Mouse (Mus musculus): ENCODE results near the gene Gm14685.
A peak's percentile ranks its signal among the peaks of the same experiment; 100 is the strongest.
"Not testable (repeated sequence)": the region's sequence is repeated elsewhere in the genome, so short reads cannot be mapped to it uniquely, and the experiment has no call there.

Gm14685 gene

DNA sequence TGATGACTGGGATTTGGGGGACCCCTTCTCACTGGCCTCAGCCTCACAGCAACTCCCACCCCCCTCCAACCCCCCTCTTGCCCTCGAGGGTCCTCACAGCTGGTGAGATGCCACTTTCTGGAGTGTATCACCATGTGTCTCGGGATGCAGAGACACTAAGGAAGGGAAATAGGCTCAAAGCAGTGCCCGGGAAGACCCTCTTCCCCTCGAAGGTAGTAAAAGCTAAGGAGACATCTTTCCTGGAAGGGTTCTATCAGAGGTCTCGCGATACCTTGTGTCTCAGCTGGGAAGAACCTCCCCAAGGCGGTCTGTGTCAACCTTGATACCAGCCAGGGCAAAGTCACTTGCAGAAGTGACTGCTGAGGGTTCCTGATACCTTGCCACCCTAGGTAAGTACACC is at the start of gene Gm14685:
TSS of gene Gm14685 (plus strand) at position 301 of the 400 bp plus-strand sequence.
- DNase-seq = not testable (repeated sequence)

DNA sequence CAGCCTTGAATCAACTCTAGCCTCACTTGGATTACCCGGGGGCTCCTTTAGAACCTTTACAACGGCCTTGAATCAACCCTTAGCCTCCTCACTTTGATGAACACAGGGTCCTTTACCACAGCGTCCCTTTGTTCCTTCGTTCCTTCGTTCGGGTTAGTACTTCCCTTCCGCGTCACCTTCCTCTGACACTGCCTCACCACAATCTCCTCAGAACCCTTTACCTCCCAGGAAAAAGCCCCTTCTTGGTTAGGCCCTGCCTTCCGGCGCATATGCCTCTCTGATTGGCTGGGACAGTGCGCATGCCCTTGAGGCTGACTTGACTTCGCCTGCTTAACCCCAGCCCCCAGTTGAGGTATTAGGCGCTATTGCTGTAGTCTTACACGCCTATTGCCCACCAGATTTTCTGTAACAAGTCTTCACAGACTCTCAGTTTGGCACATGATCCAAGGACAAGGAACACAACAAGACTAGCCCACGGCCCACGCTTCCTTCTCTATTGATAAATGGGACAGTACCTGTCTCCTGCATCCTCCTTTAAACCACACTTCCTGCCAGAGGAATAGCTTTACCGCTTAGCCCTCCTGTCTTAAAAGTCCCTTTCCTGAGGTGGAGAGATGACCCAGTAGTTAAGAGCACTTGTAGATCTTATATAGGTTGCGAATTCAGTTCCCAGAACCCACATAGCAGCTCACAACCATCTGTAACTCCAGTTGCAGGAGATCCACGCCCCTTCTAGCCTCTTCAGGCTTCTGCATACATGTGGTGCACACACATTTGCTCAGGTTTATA is 34.4 kb upstream of the Gm14685 start, which contains the start of gene Xlr4a:
TSS of gene Xlr4a (minus strand) at position 212 of the 789 bp plus-strand sequence.
- not testable (repeated sequence) for DNase-seq

DNA sequence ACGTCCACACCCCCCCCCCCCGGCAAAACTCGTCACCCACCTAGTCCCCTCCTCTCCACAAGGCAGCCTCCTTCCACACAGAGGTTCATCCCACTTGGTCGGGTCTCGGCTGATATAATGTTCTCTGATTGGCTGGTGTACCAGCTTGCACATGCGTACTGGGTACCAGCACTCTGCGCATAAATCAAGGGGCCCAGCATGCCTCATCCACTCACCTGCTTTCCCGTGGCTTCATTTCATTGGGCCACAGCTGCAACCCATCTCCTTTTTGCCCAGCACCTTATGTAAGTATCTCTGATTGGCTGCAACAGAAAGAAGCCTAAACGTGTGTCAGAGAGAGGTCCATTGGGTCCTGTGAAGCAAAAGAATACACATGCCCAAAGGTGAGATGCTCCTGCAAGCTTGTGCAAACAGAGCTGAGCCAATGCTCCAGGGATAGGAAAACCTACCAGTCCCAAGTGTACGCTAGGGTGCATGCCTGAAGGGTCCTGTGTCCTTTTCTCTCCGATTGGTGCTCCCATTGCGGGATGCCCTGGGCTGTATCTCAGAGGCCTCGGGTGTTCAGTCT is 19.8 kb upstream of the Gm14685 start, which contains the start of gene Xlr3a:
TSS of gene Xlr3a (minus strand) at position 155 of the 568 bp plus-strand sequence.
- peak; percentile 3 for DNase-seq

DNA sequence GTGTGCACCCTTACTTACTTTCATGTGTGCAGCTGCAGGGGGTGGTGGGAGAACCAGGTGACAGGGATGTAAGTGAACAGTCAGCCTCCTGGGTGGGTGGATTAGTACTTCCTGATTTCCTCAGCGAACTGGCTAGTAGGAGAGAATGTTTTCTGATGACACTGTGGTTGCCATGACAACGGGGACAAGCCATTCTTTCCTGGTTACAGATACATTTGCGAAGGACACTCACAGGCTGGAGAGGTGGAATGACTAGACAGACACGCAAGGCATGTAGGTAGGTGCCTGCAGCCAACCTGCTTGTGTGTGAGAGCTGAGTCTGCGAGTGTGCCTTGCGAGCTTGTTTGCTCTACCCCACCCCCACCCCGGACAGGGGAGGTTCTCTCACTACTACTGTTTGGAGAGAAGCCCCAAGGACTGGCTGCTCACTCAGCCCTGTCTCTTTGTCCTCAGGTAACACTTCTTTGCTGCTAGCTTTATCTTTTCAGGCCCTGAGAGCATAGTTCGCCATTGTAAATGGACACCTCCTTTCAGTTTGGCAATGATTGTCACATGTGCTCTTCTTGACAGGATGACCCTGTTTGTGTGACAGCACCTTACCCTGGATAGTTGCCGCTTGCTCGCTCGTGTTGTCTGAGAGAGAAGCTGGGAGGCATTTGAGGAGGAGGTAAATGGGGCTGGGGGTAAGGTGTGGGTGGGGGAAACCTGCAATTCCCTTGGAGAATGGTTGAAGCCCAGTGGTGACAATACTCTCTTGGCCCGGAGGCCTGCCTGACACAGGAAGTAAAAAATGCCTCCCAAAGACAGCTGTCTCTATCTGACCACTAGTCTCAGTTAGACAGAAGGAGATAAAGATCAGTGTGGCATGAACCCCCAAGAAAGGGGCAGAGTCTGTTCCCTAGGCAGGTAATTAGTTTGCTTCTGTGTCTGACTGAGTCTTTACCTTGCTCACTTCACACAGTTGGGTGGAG is 6.3 kb downstream of the Gm14685 start:
- not testable (repeated sequence) for DNase-seq

DNA sequence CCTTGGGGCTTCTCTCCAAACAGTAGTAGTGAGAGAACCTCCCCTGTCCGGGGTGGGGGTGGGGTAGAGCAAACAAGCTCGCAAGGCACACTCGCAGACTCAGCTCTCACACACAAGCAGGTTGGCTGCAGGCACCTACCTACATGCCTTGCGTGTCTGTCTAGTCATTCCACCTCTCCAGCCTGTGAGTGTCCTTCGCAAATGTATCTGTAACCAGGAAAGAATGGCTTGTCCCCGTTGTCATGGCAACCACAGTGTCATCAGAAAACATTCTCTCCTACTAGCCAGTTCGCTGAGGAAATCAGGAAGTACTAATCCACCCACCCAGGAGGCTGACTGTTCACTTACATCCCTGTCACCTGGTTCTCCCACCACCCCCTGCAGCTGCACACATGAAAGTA is 26.4 kb downstream of the Gm14685 start:
- DNase-seq = not testable (repeated sequence)

DNA sequence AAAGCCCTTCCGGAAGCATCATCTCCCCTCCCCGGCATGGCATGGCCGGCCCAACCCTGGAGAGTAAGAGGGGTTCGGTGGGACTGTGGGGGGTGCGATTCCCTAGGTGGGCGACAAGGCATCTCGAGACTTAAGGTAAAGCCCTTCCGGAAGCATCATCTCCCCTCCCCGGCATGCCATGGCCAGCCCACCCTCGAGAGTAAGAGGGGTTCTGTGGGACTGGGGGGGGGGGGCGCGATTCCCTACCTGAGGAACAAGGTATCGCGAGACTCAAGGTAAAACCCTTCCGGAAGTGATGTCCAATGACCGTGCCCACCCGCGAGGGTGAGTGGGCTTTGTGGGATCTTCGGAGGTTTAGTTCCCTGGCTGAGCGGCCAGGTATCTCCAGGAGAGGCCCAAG is 31.6 kb downstream of the Gm14685 start, which contains the start of gene Xlr5b:
TSS of gene Xlr5b (plus strand) at position 301 of the 400 bp plus-strand sequence.
- DNase-seq = not testable (repeated sequence)

DNA sequence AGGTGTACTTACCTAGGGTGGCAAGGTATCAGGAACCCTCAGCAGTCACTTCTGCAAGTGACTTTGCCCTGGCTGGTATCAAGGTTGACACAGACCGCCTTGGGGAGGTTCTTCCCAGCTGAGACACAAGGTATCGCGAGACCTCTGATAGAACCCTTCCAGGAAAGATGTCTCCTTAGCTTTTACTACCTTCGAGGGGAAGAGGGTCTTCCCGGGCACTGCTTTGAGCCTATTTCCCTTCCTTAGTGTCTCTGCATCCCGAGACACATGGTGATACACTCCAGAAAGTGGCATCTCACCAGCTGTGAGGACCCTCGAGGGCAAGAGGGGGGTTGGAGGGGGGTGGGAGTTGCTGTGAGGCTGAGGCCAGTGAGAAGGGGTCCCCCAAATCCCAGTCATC is 32.5 kb downstream of the Gm14685 start, which contains the start of gene DXBay18:
TSS of gene DXBay18 (minus strand) at position 101 of the 400 bp plus-strand sequence.
- not testable (repeated sequence) for DNase-seq

DNA sequence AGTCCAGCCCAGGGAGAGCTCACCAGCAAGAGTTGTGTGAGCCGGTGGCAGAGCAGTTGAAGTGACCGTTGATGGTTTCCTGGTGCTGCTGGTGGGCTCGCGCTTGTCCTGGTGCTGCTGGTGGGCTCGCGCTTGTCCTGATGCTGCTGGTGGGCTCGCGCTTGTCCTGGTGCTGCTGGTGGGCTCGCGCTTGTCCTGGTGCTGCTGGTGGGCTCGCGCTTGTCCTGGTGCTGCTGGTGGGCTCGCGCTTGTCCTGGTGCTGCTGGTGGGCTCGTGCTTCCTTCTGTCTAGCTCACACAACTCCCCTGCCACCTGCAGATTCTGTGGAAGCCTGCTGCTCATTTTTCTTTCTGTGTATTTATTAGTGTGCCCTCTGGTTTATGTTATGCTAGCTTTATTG is 60.0 kb downstream of the Gm14685 start, which contains the start of gene Spin2d:
TSS of gene Spin2d (minus strand) at position 101 of the 400 bp plus-strand sequence.
- DNase-seq = not testable (repeated sequence)

Measured in liver (tissue).